Mouse (Mus musculus) cortical plate, adult 2 months (tissue): Measurements from ENCODE around the gene Ppm1j.

Experiments used
- CTCF ChIP-seq: fragments of 200-500 bp; IDR thresholded peaks from 2 replicates; pipeline ENCODE4 v1.5.1; 2011; ENCODE audit warnings: mild to moderate bottlenecking, control low read depth, low read length; ENCODE audit not compliant: insufficient read depth; ENCODE audit errors: extremely low read depth
- POLR2A ChIP-seq: fragments of 200-500 bp; IDR thresholded peaks from 2 replicates; pipeline ENCODE4 v1.6.1; 2011; ENCODE audit warnings: mild to moderate bottlenecking, low read length, control low read depth; ENCODE audit not compliant: insufficient read depth; ENCODE audit errors: extremely low read depth

DNA sequence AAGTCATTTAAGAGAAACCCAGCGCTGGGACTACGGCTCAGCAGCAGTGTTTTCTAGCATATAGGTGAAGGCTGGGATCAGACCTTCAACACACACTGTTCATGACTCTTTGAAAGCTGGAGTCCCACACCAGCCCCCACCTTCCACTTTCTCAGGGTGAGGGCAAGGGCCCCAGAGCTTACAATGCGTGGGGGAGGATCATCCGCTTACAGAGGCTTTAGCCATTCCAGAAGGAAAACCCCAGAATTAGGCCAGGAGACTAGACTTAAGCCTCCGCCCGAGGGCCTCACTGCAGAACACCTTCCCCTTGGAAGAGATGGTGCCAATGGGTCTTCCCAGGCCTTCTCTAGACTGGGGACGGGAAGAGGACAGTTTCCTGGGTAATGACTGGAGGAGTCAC, 7.6 kb upstream of the Ppm1j start:
- TF ChIP-seq POLR2A, result no peak
- no peak for TF ChIP-seq CTCF
